In the genomic region with DNA sequence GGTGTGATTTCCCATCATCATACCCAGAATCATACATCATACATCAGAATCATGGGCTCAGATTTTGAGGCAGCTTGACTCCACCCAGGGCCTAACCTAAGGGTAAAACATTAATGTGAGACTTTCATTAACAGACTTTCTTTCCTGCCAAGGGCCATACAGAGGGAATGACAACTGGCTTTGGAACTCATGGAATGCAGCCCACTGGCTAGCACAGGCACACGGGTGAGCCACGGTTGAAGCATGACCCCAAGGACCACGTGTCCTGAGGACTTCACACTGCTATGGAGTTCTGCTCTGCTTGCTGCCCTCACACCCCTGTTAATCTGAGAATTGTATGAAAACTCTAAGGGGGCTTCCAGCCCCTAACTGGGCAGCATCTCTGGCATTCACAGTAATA, we compare ENCODE assay signal across 17 mouse cellular contexts. TPM values are rescaled to one million over a fixed set of nuclear protein-coding genes. Genes with fewer than 3 reads are reported as not detected.
DNase-seq lines count a peak whose midpoint lies in the region; ATAC-seq and TF ChIP-seq lines count a peak whose summit lies in the region.
"Had no signal": no experiment of that assay in that cellular context is flagged by ENCODE, and none has a peak within 500 bp of the region (broad histone marks: within the 10 kb centered on the region; RNA-seq: fewer than 3 reads in every experiment).

No protein-coding gene starts in this region.

- 17% methylated on average over 3 of the region's 3 CpGs for WGBS in liver, adult 2 months
- 32% methylated on average over 3 of the region's 3 CpGs for WGBS in liver, embryonic 12.5 days (ENCODE audit: insufficient replicate concordance)
- WGBS in kidney, adult 2 months = 15% methylated on average over 3 of the region's 3 CpGs

- H3K36me3 ChIP-seq in liver, adult 2 months (ENCODE audit: control insufficient read depth, insufficient read depth, low read length) = no peaks in the 10 kb centered on the region
- no peaks in the 10 kb centered on the region for H3K36me3 ChIP-seq in liver, embryonic 12.5 days
- no peaks in the 10 kb centered on the region for H3K36me3 ChIP-seq in kidney, adult 2 months (ENCODE audit: control insufficient read depth, insufficient read depth, low read length)

- H3K27ac ChIP-seq in liver, adult 2 months (replicated peaks; ENCODE audit: insufficient read depth, low read depth, low read length) = no peak overlapping the region
- H3K27ac ChIP-seq in liver, embryonic 12.5 days = no peak overlapping the region
- peak overlapping the region; percentile 81 for H3K27ac ChIP-seq in kidney, adult 2 months (ENCODE audit: insufficient read depth, low read depth, low read length)
- H3K27ac ChIP-seq: hindbrain, postnatal 0 days; liver, embryonic 14.5 days had no signal

- no peak for ATAC-seq in liver, embryonic 12.5 days
- ATAC-seq: hindbrain, postnatal 0 days had no signal

- no peak for TF ChIP-seq POLR2A in liver, adult 2 months (IDR thresholded peaks at IDR 0.05; ENCODE audit: extremely low read depth, insufficient read depth, low read length)
- TF ChIP-seq POLR2A in kidney, adult 2 months (IDR thresholded peaks at IDR 0.05; ENCODE audit: low read depth, low read length) = no peak

- no peaks in the 10 kb centered on the region for H3K27me3 ChIP-seq in liver, adult 2 months (ENCODE audit: control insufficient read depth, insufficient read depth, low read length)
- H3K27me3 ChIP-seq in liver, embryonic 12.5 days (replicated peaks) = no peaks in the 10 kb centered on the region
- H3K27me3 ChIP-seq in kidney, adult 2 months (replicated peaks; ENCODE audit: control insufficient read depth, insufficient read depth, low read length) = no peaks in the 10 kb centered on the region

- H3K4me3 ChIP-seq in liver, adult 2 months (ENCODE audit: insufficient read depth, low read depth, low read length) = no peak overlapping the region
- no peak overlapping the region for H3K4me3 ChIP-seq in liver, embryonic 12.5 days
- H3K4me3 ChIP-seq in kidney, adult 2 months (ENCODE audit: insufficient read depth, low read depth, low read length) = no peak overlapping the region

- no peaks in the 10 kb centered on the region for H3K79me2 ChIP-seq in liver, adult 2 months (ENCODE audit: control insufficient read depth, insufficient read depth, low read length)

- no peaks in the 10 kb centered on the region for H3K9me3 ChIP-seq in liver, embryonic 12.5 days (replicated peaks)

- no peak overlapping the region for H3K4me2 ChIP-seq in liver, embryonic 12.5 days

- no peak for TF ChIP-seq CTCF in liver, adult 2 months (IDR thresholded peaks at IDR 0.05; ENCODE audit: low read depth, low read length)
- TF ChIP-seq CTCF in kidney, adult 2 months (conservative IDR thresholded peaks at IDR 0.05; ENCODE audit: insufficient read depth, insufficient read length, low read depth, low read length) = no peak

- H3K4me1 ChIP-seq in liver, adult 2 months (ENCODE audit: control insufficient read depth, insufficient read depth, low read length) = peaks cover 2% of the 10 kb centered on the region; the same call in 1 of the 2 replicates
- H3K4me1 ChIP-seq in liver, embryonic 12.5 days = no peaks in the 10 kb centered on the region
- H3K4me1 ChIP-seq in kidney, adult 2 months (ENCODE audit: control insufficient read depth, insufficient read depth, low read length) = peaks cover 19% of the 10 kb centered on the region

- H3K9ac ChIP-seq in liver, adult 2 months (ENCODE audit: low read depth, low read length) = no peak overlapping the region
- no peak overlapping the region for H3K9ac ChIP-seq in liver, embryonic 12.5 days
- H3K9ac ChIP-seq: liver, embryonic 14.5 days had no signal

- DNase-seq in liver, adult 2 months (ENCODE audit: extremely low read depth, low read depth, low spot score) = peak; percentile 68
- peak; percentile 84 for DNase-seq in Muller cell, postnatal 12 days (ENCODE audit: inconsistent ontology term)
- DNase-seq in kidney, adult 2 months = peak; percentile 95
- DNase-seq in kidney, postnatal 36 days = peak; percentile 82 to 92
- DNase-seq in frontal cortex, postnatal 25 days (ENCODE audit: low spot score in 2 of 2) = no peak
- no peak for DNase-seq in adrenal gland, postnatal 14 days
- DNase-seq: cerebellum, adult 2 months; embryo, embryonic 11 days; heart, postnatal 14 days; retina, postnatal 1 day; spleen, adult 18-20 months; thymus, postnatal 25 days had no signal

RNA-seq across cellular contexts. Expression of a gene that starts 1.5 kb away (rescaled TPM):
- total RNA-seq in liver, adult 2 months (2014; rRNA removed) = 8.1 and 10.0 TPM in 2 replicates
- polyA plus RNA-seq in liver, adult 2 months (2012; rRNA removed) = 0.97 and 1.5 TPM in 2 replicates
- 0.28 and 0.35 TPM in 2 replicates for polyA plus RNA-seq in liver, embryonic 12.5 days (2016; fragmentation: Nextera tagmentation; extraction: Ambion mirVana)
- 17.3 and 21.3 TPM in 2 replicates for polyA plus RNA-seq in kidney, adult 2 months (2012; rRNA removed)
- total RNA-seq in adrenal gland, postnatal 14 days (2021) = 0.04 and 0.78 TPM in 2 replicates
- total RNA-seq: heart, adult 8-10 months; heart, postnatal 14 days; hindbrain, postnatal 0 days; megakaryocyte, adult 5-6 weeks had no signal

Comparison
In these comparisons a context has a peak if more than half of its experiments do, and no peak if none do; other contexts are left out.
1. DNase-seq: peak in liver, adult 2 months (single experiment), Muller cell, postnatal 12 days (single experiment), kidney, adult 2 months (single experiment) and kidney, postnatal 36 days (2 of 2); none in frontal cortex, postnatal 25 days (0 of 2) and adrenal gland, postnatal 14 days (single experiment).